Mouse (Mus musculus) retina, postnatal 1 day (tissue): ENCODE measurements at regions not wholly inside any gene's neighbourhood (a gene's known extent, or its start where the extent isn't known, plus 50 kb on each side); places are given as distances from the start of the nearest gene placed in this dataset.
A peak's percentile ranks its signal among the peaks of the same experiment; 100 is the strongest.

Experiments
- DNase-seq: peaks from one replicate; pipeline ENCODE4 v3.0.0-alpha.2; 2012

DNA sequence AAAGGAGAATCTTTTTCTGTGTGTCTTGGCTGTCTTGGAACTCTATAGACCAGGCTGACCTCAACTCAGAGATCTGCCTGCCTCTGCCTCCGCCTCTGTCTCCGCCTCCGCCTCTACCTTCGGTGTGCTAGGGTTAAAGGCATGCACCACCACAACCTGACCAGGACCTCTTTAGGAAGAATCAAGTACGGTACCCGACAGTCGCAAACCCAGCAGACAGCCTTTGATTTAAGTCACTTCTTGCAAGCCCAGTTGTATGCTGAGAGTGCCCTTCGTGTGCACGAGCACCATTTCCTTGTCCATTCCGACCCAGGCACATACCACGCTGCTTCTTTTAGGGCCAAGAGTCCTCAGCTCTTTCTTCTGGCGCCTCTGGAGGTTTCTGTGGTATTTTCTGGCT, 105.0 kb upstream of the Six3 start:
- DNase-seq = no peak

GRCm38 (mm10) chr17:85512971-85513370, 100.4 kb upstream of the Six3 start:
- no peak for DNase-seq

DNA sequence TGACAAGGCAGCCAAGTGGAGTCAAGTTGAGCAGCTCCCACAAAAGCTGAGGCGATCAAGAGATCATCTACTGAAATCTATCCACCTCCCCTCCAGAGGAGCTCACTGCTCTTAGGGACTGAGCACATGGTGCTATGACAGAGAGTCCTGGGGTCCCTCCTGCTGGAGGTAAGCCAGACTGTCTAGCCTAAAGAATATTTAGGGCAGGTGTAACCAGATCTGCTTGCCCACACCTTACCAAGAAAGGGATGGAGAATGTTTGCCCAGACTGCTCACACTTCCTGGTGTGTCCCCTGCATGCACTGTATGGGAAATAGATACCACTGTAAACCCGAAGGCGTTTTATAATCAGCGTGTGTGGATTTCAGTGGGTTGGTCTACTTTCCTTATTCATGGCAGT, 99.5 kb upstream of the Six3 start:
- DNase-seq = no peak

GRCm38 (mm10) chr17:85514396-85514795, 99.0 kb upstream of the Six3 start:
- no peak for DNase-seq

- peak; percentile 71 for DNase-seq
Observed at GRCm38 (mm10) chr17:85517301-85517700, 96.1 kb upstream of the Six3 start.

DNA sequence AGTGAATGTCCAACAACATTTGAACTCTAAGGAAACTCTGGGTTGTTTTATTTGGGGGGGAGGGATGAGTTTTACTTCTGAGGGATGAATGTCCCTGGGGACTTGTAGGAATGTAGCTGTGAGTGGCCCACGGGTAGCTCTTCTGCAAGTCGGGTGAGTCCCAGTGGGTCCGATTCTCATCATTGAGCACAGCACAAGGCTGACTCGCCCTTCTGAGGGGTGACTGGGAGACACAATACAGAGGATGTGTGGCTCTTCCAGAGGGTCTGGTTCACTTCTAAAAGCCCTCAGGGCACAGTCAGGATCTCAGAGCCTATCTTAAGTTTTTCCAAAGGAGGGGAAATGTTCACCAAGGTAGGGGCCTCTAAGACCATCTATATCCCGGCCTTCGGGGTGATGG, 94.9 kb upstream of the Six3 start:
- no peak for DNase-seq

GRCm38 (mm10) chr17:85527327-85527698, 86.1 kb upstream of the Six3 start:
- peak; percentile 69 for DNase-seq

GRCm38 (mm10) chr17:85528105-85529004, 85.1 kb upstream of the Six3 start:
- peak; percentile 47 for DNase-seq

GRCm38 (mm10) chr17:85536311-85536710, 77.1 kb upstream of the Six3 start:
- no peak for DNase-seq

GRCm38 (mm10) chr17:85541258-85541777, 72.1 kb upstream of the Six3 start:
- no peak for DNase-seq

GRCm38 (mm10) chr17:85548061-85548460, 65.3 kb upstream of the Six3 start:
- DNase-seq = no peak

- DNase-seq = no peak
Observed at GRCm38 (mm10) chr17:85561006-85561405, 52.4 kb upstream of the Six3 start.

DNA sequence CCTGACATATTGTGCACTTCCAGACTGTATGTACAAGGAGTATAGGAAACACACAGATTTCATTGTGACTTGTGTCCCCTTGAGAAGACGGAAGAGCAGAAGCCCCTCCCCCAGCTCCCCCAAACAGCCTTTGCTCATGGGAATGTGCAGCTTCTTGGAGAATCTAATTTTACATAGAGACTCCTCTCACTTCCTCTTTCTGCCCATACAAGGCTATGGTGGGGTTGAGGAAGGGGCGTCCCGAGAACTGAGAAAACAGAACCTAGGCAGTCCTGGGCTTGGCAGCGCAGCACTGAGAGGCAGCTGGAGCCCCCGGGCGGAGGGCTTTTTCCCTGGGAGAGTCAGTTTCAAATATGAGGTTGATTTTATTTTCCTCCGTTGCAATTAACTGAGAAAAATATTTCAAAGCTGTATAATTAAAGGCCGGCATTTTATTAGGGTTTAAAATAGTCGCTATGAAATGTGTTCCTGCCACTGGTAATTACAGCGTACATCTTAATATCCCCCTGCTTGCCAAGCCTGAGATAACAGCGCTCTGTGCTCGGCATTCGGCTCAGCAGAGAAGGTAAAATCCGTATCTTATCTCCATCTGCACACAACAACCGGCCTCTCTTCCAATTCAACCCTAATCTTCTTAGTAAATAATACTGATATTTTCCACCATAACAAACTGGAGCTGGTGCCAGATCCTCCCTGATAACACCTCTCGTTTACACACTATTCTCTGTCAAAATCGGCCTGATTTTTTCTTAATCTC, 50.7 kb upstream of the Six3 start:
- peak; percentile 41 for DNase-seq

- DNase-seq = no peak
Observed at GRCm38 (mm10) chr17:85563391-85563790, 50.0 kb upstream of the Six3 start.
